Mouse (Mus musculus): ENCODE measurements at regions not wholly inside any gene's neighbourhood (a gene's known extent, or its start where the extent isn't known, plus 50 kb on each side); places are given as distances from the start of the nearest gene placed in this dataset.

DNA sequence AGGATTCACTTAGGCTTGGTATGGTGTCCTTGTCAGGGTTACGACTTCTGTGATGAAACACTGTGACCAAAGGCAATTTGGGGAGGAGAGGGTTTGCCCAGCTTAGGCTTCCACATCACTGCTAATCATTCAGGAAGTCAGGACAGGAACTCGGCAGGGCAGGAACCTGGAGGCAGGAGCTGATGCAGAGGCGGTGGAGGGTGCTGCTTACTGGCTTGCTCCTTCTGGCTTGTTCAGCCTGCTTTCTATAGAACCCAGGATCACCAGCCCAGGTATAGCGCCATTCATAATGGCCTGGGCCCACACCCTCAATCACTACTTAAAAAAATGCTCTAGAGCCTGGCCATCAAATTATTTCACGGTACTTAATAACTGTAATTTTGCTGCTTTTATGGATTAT, 89.6 kb upstream of the Zfp366 start:
- no peaks in the 10 kb centered on the region for H3K4me1 ChIP-seq (ENCODE audit: insufficient read depth, low read depth, low read length)
- peaks cover 7% of the 10 kb centered on the region; the same call in 1 of the 2 replicates for H3K27me3 ChIP-seq (ENCODE audit: insufficient read depth, low read length)
- TF ChIP-seq TAL1 (conservative IDR thresholded peaks at IDR 0.05; ENCODE audit: low read depth, low read length): no peak
- TF ChIP-seq POLR2AphosphoS5 (IDR thresholded peaks at IDR 0.05; ENCODE audit: insufficient replicate concordance, low read depth, low read length): no peak
- no peak for TF ChIP-seq CTCF (IDR thresholded peaks at IDR 0.05; ENCODE audit: low read depth, low read length)
- no peak for TF ChIP-seq GATA2 (IDR thresholded peaks at IDR 0.05; ENCODE audit: borderline replicate concordance, low read depth, low read length)
- TF ChIP-seq GATA1 (IDR thresholded peaks at IDR 0.05; ENCODE audit: borderline replicate concordance, low read length): no peak
- ATAC-seq (ENCODE audit: extremely low read depth, insufficient number of reproducible peaks, low FRiP score, poor library complexity, severe bottlenecking): no peak
- H3K9me3 ChIP-seq (replicated peaks): no peaks in the 10 kb centered on the region
- no peak for DNase-seq (ENCODE audit: low spot score)
- H3K36me3 ChIP-seq (replicated peaks): no peaks in the 10 kb centered on the region
- no peak overlapping the region for H3K4me3 ChIP-seq (ENCODE audit: low read depth, low read length)

DNA sequence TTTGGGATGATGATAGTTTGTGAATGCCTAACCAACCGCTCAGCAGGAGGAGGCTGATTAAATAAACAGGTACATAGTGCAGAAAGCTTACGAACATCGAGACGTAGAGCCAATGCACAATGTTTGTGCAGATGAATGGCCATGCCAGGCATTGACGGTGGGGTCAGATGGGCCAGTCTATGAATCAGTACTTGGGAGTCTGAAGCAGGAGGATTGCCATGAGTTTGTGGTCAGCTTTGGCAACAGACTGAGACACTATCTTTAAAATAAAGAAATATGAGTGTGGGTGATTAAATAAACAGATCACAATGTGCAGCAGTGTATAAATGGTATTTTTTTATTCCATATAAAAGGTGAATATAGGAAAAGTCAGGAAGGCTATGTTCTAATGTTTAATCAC, 90.4 kb upstream of the Zfp366 start:
- Histone ChIP-seq H3K4me3 (ENCODE audit: low read depth, low read length) (no peak overlapping the region), H3K27me3 (ENCODE audit: insufficient read depth, low read length) (peaks cover 7% of the 10 kb centered on the region; the same call in 1 of the 2 replicates), H3K36me3 (replicated peaks) (no peaks in the 10 kb centered on the region), H3K4me1 (ENCODE audit: insufficient read depth, low read depth, low read length) (no peaks in the 10 kb centered on the region), H3K9me3 (replicated peaks) (no peaks in the 10 kb centered on the region)
- ATAC-seq (ENCODE audit: extremely low read depth, insufficient number of reproducible peaks, low FRiP score, poor library complexity, severe bottlenecking) (no peak), DNase-seq (ENCODE audit: low spot score) (no peak)
- TF ChIP-seq TAL1 (conservative IDR thresholded peaks at IDR 0.05; ENCODE audit: low read depth, low read length): no peak

DNA sequence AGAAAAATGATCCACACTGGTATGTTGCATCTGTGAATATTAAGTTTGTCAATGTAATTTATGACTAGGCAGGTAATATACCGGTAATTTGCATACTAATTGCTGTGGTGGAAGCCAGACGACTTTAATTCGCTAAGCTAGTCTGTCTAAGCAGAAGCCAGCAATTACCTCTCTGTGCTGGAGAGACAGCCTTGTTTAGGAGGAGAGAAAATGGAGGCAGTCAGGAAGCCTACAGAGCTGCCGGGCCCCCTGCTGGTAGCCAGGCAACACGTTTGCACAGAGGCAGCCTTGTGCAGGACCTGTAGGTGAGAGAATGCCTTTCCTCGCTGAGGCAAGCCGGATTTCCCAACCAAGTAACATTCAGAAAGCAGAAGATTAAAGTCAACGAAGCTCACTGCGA, 91.4 kb upstream of the Zfp366 start:
- Histone ChIP-seq H3K27me3 (ENCODE audit: insufficient read depth, low read length) (peaks cover 7% of the 10 kb centered on the region), H3K36me3 (replicated peaks) (no peaks in the 10 kb centered on the region), H3K4me3 (ENCODE audit: low read depth, low read length) (no peak overlapping the region), H3K9me3 (replicated peaks) (no peaks in the 10 kb centered on the region), H3K4me1 (ENCODE audit: insufficient read depth, low read depth, low read length) (no peaks in the 10 kb centered on the region)
- DNase-seq (ENCODE audit: low spot score): peak; percentile 3
- TF ChIP-seq GATA2 (IDR thresholded peaks at IDR 0.05; ENCODE audit: borderline replicate concordance, low read depth, low read length): no peak
- peak; percentile 32 for TF ChIP-seq CTCF (IDR thresholded peaks at IDR 0.05; ENCODE audit: low read depth, low read length)
- no peak for ATAC-seq (ENCODE audit: extremely low read depth, insufficient number of reproducible peaks, low FRiP score, poor library complexity, severe bottlenecking)

DNA sequence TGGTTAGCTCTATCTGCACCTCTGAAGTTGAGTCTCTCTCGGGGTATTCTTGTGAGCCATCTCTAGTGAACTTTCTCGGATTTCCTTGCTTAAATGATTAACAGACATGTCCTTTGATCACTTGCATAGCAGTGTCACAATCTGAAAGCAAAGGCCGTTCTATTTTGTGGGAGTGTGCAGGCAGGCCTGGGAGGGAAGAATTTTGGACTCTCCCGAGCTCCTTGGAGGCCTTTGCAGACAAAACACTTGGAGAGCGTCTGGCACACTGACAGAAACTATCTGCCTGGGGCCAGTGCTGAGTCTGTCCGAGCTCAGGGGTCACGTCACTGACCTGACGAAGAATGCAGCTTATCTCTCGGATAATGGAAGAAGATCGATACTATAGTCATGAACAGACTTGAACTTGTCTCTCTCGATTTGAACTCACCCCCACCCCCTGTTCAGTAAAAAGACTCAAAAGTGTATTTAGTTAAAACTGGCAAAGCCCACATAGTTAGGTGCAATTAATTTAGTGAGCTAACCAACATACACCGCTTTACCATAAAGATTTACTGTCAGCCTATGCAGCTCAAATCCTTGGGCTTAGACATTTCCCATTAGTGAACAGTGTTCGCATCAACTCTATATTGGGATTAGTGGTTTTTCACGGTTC, 92.2 kb upstream of the Zfp366 start:
- H3K4me3 ChIP-seq (ENCODE audit: low read depth, low read length): no peak overlapping the region
- H3K9me3 ChIP-seq (replicated peaks): no peaks in the 10 kb centered on the region
- TF ChIP-seq GATA2 (IDR thresholded peaks at IDR 0.05; ENCODE audit: borderline replicate concordance, low read depth, low read length): no peak
- TF ChIP-seq CTCF (IDR thresholded peaks at IDR 0.05; ENCODE audit: low read depth, low read length): no peak
- no peak for TF ChIP-seq TAL1 (conservative IDR thresholded peaks at IDR 0.05; ENCODE audit: low read depth, low read length)
- ATAC-seq (ENCODE audit: extremely low read depth, insufficient number of reproducible peaks, low FRiP score, poor library complexity, severe bottlenecking): no peak
- DNase-seq (ENCODE audit: low spot score): no peak
- no peaks in the 10 kb centered on the region for H3K4me1 ChIP-seq (ENCODE audit: insufficient read depth, low read depth, low read length)
- peaks cover 7% of the 10 kb centered on the region for H3K27me3 ChIP-seq (ENCODE audit: insufficient read depth, low read length)
- H3K36me3 ChIP-seq (replicated peaks): no peaks in the 10 kb centered on the region

DNA sequence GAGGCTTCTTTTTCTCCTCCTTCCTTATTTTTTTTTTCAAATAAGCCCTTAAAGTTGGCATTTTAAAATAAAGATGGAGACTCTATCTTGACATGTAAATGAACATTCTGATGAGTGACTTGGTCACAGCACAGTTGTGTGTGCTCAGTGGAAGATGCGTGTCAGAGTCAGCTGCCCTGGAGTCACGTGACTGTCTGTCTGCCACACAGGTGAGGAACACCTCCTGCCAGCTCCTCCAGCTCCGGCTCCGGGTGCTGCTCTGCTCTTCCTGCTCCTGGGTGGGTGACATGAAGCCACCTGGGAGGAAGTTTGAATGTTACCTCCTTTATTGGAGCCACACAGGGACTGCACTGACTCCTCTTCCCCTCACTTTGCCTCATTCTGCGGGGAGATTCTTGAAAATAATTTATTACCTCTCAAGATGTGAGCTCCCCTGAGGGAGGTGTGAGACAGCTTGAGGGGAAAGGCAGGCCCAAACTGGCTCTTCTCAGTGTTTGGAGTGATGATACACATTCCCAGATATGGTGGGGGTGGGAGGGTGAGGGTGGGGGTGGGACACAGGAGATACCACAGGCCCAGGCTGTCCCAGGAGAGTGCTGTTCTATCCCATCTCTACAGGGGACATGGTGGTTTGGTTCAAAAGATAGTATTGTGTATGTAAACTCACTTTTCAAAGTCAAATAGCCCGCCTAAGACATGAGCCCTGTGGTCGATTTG, 92.9 kb upstream of the Zfp366 start:
- no peak for TF ChIP-seq GATA1 (IDR thresholded peaks at IDR 0.05; ENCODE audit: borderline replicate concordance, low read length)
- TF ChIP-seq POLR2AphosphoS5 (IDR thresholded peaks at IDR 0.05; ENCODE audit: insufficient replicate concordance, low read depth, low read length): no peak
- no peak for TF ChIP-seq CTCF (IDR thresholded peaks at IDR 0.05; ENCODE audit: low read depth, low read length)
- no peak for TF ChIP-seq TAL1 (conservative IDR thresholded peaks at IDR 0.05; ENCODE audit: low read depth, low read length)
- Histone ChIP-seq H3K36me3 (replicated peaks) (no peaks in the 10 kb centered on the region), H3K9me3 (replicated peaks) (no peaks in the 10 kb centered on the region), H3K27me3 (ENCODE audit: insufficient read depth, low read length) (peaks cover 7% of the 10 kb centered on the region), H3K4me1 (ENCODE audit: insufficient read depth, low read depth, low read length) (no peaks in the 10 kb centered on the region), H3K4me3 (ENCODE audit: low read depth, low read length) (no peak overlapping the region)
- DNase-seq (ENCODE audit: low spot score) (no peak), ATAC-seq (ENCODE audit: extremely low read depth, insufficient number of reproducible peaks, low FRiP score, poor library complexity, severe bottlenecking) (no peak)

DNA sequence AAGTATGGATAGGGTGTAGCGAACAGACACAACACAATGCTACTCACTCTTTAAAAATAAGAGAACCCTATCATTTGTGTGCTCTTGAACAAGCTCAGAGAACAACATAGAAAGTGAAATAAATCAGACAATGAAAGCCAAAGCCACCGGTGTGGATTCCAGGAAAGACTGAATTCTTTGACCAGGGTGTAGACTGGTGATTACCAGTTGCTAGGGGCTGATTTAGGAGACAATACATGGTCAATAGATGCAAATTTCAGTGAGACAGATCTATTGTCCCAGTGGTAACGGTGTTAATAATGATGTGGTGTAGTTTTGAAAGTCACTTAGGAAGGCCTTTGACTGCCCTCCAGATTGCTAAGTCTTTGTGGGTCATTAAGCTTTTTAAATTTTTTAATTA, 94.3 kb upstream of the Zfp366 start:
- Histone ChIP-seq H3K4me3 (ENCODE audit: low read depth, low read length) (no peak overlapping the region), H3K36me3 (replicated peaks) (no peaks in the 10 kb centered on the region), H3K27me3 (ENCODE audit: insufficient read depth, low read length) (peaks cover 7% of the 10 kb centered on the region), H3K4me1 (ENCODE audit: insufficient read depth, low read depth, low read length) (no peaks in the 10 kb centered on the region), H3K9me3 (replicated peaks) (no peaks in the 10 kb centered on the region)
- no peak for DNase-seq (ENCODE audit: low spot score)
- TF ChIP-seq TAL1 (conservative IDR thresholded peaks at IDR 0.05; ENCODE audit: low read depth, low read length): no peak
- no peak for TF ChIP-seq GATA2 (IDR thresholded peaks at IDR 0.05; ENCODE audit: borderline replicate concordance, low read depth, low read length)
- TF ChIP-seq GATA1 (IDR thresholded peaks at IDR 0.05; ENCODE audit: borderline replicate concordance, low read length): no peak
- TF ChIP-seq CTCF (IDR thresholded peaks at IDR 0.05; ENCODE audit: low read depth, low read length): no peak
- TF ChIP-seq POLR2AphosphoS5 (IDR thresholded peaks at IDR 0.05; ENCODE audit: insufficient replicate concordance, low read depth, low read length): no peak
- no peak for ATAC-seq (ENCODE audit: extremely low read depth, insufficient number of reproducible peaks, low FRiP score, poor library complexity, severe bottlenecking)

DNA sequence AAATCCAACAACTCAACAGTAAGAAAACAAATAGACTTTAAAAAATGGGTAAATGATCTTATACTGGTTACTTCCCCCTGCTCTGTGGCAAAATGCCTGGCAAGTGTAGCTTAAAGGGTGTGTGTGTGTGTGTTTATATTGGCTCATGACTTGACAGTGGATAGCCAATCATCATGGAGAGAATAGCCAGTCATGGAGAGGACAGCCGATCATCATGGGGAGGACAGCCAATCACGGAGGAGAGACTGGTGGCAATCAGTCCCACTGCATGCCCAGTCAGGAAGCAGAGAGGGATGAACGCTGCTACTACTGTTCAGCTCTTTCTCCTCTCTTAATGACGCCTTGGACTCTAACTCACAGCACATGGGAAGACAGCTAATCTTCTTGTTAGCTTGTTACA, 96.3 kb upstream of the Zfp366 start:
- no peak overlapping the region for H3K4me3 ChIP-seq (ENCODE audit: low read depth, low read length)
- no peaks in the 10 kb centered on the region for H3K9me3 ChIP-seq (replicated peaks)
- H3K4me1 ChIP-seq (ENCODE audit: insufficient read depth, low read depth, low read length): no peaks in the 10 kb centered on the region
- DNase-seq (ENCODE audit: low spot score): no peak
- peaks cover 7% of the 10 kb centered on the region for H3K27me3 ChIP-seq (ENCODE audit: insufficient read depth, low read length)
- no peak for ATAC-seq (ENCODE audit: extremely low read depth, insufficient number of reproducible peaks, low FRiP score, poor library complexity, severe bottlenecking)
- H3K36me3 ChIP-seq (replicated peaks): no peaks in the 10 kb centered on the region
- TF ChIP-seq CTCF (IDR thresholded peaks at IDR 0.05; ENCODE audit: low read depth, low read length) (no peak), GATA1 (IDR thresholded peaks at IDR 0.05; ENCODE audit: borderline replicate concordance, low read length) (no peak), POLR2AphosphoS5 (IDR thresholded peaks at IDR 0.05; ENCODE audit: insufficient replicate concordance, low read depth, low read length) (no peak), TAL1 (conservative IDR thresholded peaks at IDR 0.05; ENCODE audit: low read depth, low read length) (no peak)

Measured in G1E (cell line).